Mouse (Mus musculus) limb, embryonic 10.5 days (tissue): ENCODE data around the gene Itga3. TPM values are rescaled to one million over a fixed set of nuclear protein-coding genes. Genes with fewer than 3 reads are reported as not detected.
A peak's percentile ranks its signal among the peaks of the same experiment; 100 is the strongest.

Experiments used
- DNase-seq: peaks from one replicate; pipeline ENCODE4 v3.0.0-alpha.2; 2017; ENCODE audit warnings: low spot score
- H3K27ac ChIP-seq: fragments of 300-500 bp; sonication (generic); 2 replicates; pipeline ENCODE4 v1.5.1; 2016; ENCODE audit warnings: mild to moderate bottlenecking
- H3K27me3 ChIP-seq: fragments of 300-500 bp; sonication (generic); 2 replicates; pipeline ENCODE4 v1.6.1; 2016; ENCODE audit warnings: low read depth, mild to moderate bottlenecking; ENCODE audit not compliant: poor library complexity, severe bottlenecking
- H3K36me3 ChIP-seq: fragments of 300-500 bp; sonication (generic); 2 replicates; pipeline ENCODE4 v1.6.1; 2016; ENCODE audit warnings: mild to moderate bottlenecking, moderate library complexity
- H3K4me1 ChIP-seq: fragments of 300-500 bp; sonication (generic); 2 replicates; pipeline ENCODE4 v1.6.1; 2016
- H3K4me3 ChIP-seq: fragments of 300-500 bp; sonication (generic); 2 replicates; pipeline ENCODE4 v1.5.1; 2016; ENCODE audit warnings: mild to moderate bottlenecking, moderate library complexity
- H3K9me3 ChIP-seq: fragments of 300-500 bp; sonication (generic); replicated peaks from 2 replicates; pipeline ENCODE4 v1.6.1; 2016; ENCODE audit warnings: mild to moderate bottlenecking
- WGBS: fragments of 180-500 bp; shearing (Covaris S2); methylation state at CpG from one replicate; pipeline ENCODE4 v1.1.7; 2016; 5-methylcytosine and 5-hydroxymethylcytosine counted together
- polyA plus RNA-seq: library from polyadenylated mRNA; unstranded; fragments of >200 nt; fragmentation: Nextera tagmentation; extraction: Ambion mirVana; gene quantifications from 2 replicates; pipeline ENCODE4 v1.2.1, GENCODE M21; 2016

Gene Itga3
- polyA plus RNA-seq, 1 experiment from 2014 or later, result 10.2 TPM

DNA sequence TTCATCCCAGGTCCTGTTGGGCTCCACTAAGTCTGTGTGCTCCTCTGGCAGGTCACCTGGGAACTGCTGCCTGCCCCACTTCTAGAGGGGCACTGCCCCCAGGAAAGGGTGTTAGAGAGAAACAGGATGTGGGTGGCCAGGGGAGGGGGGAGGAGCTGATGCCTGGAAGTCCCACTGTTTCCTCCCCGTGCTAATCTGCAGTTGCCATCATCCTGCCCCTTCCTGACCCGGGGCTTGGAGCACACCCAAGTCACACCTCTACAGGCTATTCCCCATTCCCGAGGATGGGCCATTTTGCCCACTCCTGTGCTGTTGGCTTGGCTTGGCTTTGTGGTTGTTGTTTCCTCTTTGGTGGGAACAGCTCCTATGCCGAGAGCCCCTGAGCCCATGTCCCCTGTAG is 76.1 kb downstream of the Itga3 start:
- peak overlapping the region; percentile 53 for H3K27ac ChIP-seq
- H3K36me3 ChIP-seq, result peaks cover 99% of the 10 kb centered on the region
- H3K27me3 ChIP-seq, result no peaks in the 10 kb centered on the region
- no peak overlapping the region for H3K4me3 ChIP-seq
- H3K9me3 ChIP-seq, result no peaks in the 10 kb centered on the region
- 35% methylated on average over 4 of the region's 4 CpGs for WGBS
- peaks cover 35% of the 10 kb centered on the region for H3K4me1 ChIP-seq
- DNase-seq, result no peak

- Histone ChIP-seq H3K4me1 (peaks cover 36% of the 10 kb centered on the region), H3K9me3 (no peaks in the 10 kb centered on the region), H3K27me3 (no peaks in the 10 kb centered on the region), H3K27ac (peak overlapping the region; percentile 53), H3K36me3 (peaks cover 99% of the 10 kb centered on the region), H3K4me3 (no peak overlapping the region)
- DNase-seq, result no peak
- 71% methylated on average over 8 of the region's 8 CpGs for WGBS
Observed at GRCm38 (mm10) chr11:95000128-95000527, 76.5 kb downstream of the Itga3 start.

DNA sequence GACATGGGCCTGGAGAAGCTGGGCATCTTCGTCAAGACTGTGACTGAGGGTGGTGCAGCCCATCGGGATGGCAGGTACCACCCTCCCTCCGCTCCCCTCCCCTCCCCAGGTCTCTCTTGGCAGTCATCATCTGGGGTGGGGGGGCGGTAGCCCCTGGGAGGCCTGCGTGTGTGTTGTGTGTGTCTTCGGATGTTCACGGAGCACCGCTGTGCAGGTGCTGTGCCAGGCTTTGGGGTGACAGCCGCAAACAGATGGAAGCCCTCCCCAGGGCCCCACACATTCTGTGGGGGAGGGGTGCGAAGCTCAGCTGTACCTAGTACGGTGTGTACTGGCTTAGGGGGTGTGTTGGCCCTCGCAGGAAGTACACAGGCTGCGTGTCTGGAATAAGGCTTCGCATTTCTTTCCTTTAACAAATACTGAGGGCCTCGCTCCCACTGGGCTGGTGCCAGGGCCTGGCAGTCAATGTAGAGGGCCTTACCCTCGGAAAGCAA is 78.5 kb downstream of the Itga3 start:
- peaks cover 91% of the 10 kb centered on the region for H3K36me3 ChIP-seq
- 0 out of 2 replicates have a peak overlapping the region, but pooled peaks have one; percentile 7 for H3K4me3 ChIP-seq
- H3K9me3 ChIP-seq, result no peaks in the 10 kb centered on the region
- peaks cover 57% of the 10 kb centered on the region for H3K4me1 ChIP-seq
- DNase-seq, result no peak
- peak overlapping the region; percentile 50; the same call in 1 of the 2 replicates for H3K27ac ChIP-seq
- no peaks in the 10 kb centered on the region for H3K27me3 ChIP-seq
- WGBS, result 92% methylated on average over 16 of the region's 16 CpGs

DNA sequence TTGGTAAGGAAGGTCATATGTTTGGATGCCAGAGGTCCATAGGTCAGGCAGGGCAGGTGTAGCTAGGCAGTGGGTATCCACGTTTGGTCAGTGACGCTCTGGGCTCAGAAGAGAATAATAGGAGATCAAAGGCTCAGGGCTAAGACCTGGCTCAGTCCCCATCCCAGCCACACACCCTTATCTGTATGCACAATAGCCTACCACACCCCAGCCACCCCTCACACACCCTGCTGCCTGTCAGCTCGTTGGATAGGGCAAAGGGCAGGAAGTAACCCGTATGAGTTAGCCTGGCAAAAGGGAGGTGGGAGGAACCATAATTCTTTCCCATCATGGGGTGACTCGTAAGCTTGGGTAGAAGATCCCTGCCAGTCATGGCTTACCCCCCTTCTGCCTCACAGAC is 79.0 kb downstream of the Itga3 start:
- Histone ChIP-seq H3K9me3 (no peaks in the 10 kb centered on the region), H3K27me3 (no peaks in the 10 kb centered on the region), H3K4me1 (peaks cover 61% of the 10 kb centered on the region), H3K36me3 (peaks cover 86% of the 10 kb centered on the region), H3K27ac (0 out of 2 replicates have a peak overlapping the region, but pooled peaks have one; percentile 50), H3K4me3 (0 out of 2 replicates have a peak overlapping the region, but pooled peaks have one; percentile 7)
- no peak for DNase-seq
- WGBS, result 71% methylated on average over 5 of the region's 5 CpGs

DNA sequence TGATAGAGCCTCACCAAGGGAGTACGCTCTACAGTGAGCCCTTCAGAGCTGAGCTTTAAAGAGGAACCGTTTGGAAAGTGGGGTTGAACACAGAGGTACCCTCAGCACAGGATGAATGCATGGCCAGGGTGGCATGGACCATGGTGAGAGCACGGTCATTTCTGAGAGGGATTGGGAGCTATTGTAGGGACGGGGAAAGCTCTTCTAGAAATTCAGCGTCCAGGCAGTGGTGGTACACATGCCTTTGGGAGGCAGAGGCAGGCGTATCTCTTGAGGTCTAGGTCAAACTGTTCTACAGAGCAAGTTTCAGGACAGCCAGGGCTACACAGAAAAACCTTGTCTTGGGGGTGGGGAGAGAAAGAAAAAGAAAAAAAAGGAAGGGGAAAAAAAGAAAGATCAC is 79.6 kb downstream of the Itga3 start:
- Histone ChIP-seq H3K36me3 (peaks cover 80% of the 10 kb centered on the region), H3K27ac (no peak overlapping the region), H3K27me3 (no peaks in the 10 kb centered on the region), H3K9me3 (no peaks in the 10 kb centered on the region), H3K4me3 (no peak overlapping the region), H3K4me1 (peaks cover 68% of the 10 kb centered on the region)
- DNase-seq, result no peak
- 91% methylated on average over 6 of the region's 6 CpGs for whole genome bisulfite sequencing

DNA sequence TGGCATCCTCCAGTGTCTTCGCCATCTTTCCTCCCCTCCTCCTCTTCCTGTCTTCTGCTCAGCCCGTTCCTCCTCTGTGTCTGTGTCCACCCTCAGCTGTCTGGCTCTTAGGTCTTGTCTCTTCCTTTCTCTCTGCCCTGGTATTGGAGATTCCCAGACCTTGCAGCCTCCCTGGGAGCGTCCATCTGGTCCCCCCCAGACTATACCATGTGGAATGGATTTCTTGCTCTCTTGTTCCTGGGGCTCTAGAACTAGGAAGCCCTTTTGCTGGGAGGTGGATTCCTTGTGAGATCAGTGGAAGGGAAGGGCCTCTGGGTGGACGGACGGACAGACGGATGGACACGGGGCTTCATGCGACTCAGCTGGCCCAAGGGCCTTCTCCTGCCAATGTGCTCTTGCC is 80.5 kb downstream of the Itga3 start:
- Histone ChIP-seq H3K36me3 (peaks cover 73% of the 10 kb centered on the region), H3K9me3 (no peaks in the 10 kb centered on the region), H3K4me1 (peaks cover 74% of the 10 kb centered on the region), H3K4me3 (no peak overlapping the region), H3K27me3 (no peaks in the 10 kb centered on the region), H3K27ac (no peak overlapping the region)
- no peak for DNase-seq
- 87% methylated on average over 8 of the region's 8 CpGs for WGBS

DNA sequence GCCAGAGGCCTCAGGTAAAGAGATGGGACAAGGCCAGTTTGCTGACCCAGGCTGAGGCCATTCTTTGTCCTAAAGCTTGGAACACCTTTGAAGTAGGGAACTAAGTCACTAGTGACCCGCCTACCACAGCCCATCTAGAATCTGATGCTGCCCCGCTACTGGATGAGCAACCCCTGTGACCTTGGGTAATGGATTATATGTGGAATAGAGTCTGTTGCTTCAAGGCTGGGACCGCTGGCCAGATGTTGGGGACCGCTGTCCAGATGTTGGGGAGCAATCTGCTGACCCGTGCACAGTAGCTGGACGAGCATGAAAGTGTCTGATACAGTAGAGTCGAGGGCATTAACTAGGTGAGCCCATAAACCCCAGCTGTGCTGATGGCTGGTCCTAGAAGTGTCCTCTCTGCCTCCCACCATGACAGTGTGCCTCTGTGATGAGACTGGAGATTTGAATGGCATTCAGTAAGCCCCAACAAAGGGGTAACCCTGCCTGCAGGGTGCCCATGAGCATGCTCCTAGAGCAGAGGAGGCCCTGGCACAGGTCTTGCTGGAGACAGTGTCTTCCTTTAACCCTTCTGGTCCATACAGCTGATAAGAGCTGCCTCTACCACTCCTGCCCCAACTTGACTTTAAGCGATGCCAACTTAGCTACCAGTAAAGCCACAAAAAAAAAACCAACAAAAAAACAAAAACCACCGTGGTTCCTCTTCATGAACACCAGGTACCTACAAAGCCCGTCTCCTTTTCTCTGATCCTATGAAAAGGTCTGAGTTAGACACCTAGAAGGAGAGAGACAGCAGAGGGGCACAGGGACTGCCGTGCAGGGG is 81.4 kb downstream of the Itga3 start:
- no peak for DNase-seq
- H3K9me3 ChIP-seq, result no peaks in the 10 kb centered on the region
- peak overlapping the region; percentile 27; the same call in 1 of the 2 replicates for H3K27ac ChIP-seq
- H3K27me3 ChIP-seq, result no peaks in the 10 kb centered on the region
- H3K4me3 ChIP-seq, result peak overlapping the region; percentile 83
- WGBS, result 90% methylated on average over 11 of the region's 11 CpGs
- peaks cover 63% of the 10 kb centered on the region for H3K36me3 ChIP-seq
- peaks cover 71% of the 10 kb centered on the region for H3K4me1 ChIP-seq

Other genes with a start within 250 kb of the Itga3 start
- 81.4 and 104 TPM in 2 replicates for gene Col1a1, start 140.6 kb downstream of the Itga3 start, polyA plus RNA-seq
- gene Hils1, start 109.2 kb downstream of the Itga3 start, polyA plus RNA-seq, result not detected in 2 replicates
- 0.23 TPM in 1 of 2 replicates, not detected in the other for gene Sgca, start 100.5 kb downstream of the Itga3 start, polyA plus RNA-seq
- 9.9 and 10.8 TPM in 2 replicates for gene Ppp1r9b, start 85.8 kb downstream of the Itga3 start, polyA plus RNA-seq
- 29.7 and 39.2 TPM in 2 replicates for gene Samd14, start 66.9 kb downstream of the Itga3 start, polyA plus RNA-seq
- 9.8 and 21.2 TPM in 2 replicates for gene Pdk2, start 35.4 kb downstream of the Itga3 start, polyA plus RNA-seq
- 6.9 and 9.5 TPM in 2 replicates for gene Dlx3, start 43.3 kb upstream of the Itga3 start, polyA plus RNA-seq
- gene Dlx4, start 69.5 kb upstream of the Itga3 start, polyA plus RNA-seq, result 0.85 and 1.9 TPM in 2 replicates
- gene Tac4, start 184.7 kb upstream of the Itga3 start, polyA plus RNA-seq, result not detected in 2 replicates
- gene Kat7, start 233.4 kb upstream of the Itga3 start, polyA plus RNA-seq, result 93.9 and 99.0 TPM in 2 replicates